Mouse (Mus musculus): ENCODE data around the gene Tmprss11g.

Gene Tmprss11g

GRCm38 (mm10) chr5:86518500-86518899, at the start of gene Tmprss11g:
Gene Tmprss11g, minus strand, starts transcription at chr5:86518600.
- no peak for DNase-seq (ENCODE audit: low spot score)

GRCm38 (mm10) chr5:86546693-86547092, 28.3 kb upstream of the Tmprss11g start:
- DNase-seq (ENCODE audit: low spot score): no peak

- DNase-seq (ENCODE audit: low spot score): no peak
Observed at GRCm38 (mm10) chr5:86540601-86541000, 22.2 kb upstream of the Tmprss11g start.

- DNase-seq (ENCODE audit: low spot score): no peak
Observed at GRCm38 (mm10) chr5:86528725-86529124, 10.3 kb upstream of the Tmprss11g start.

GRCm38 (mm10) chr5:86511538-86511937, 6.9 kb downstream of the Tmprss11g start:
- peak; percentile 4 for DNase-seq (ENCODE audit: low spot score)

GRCm38 (mm10) chr5:86493453-86493852, 24.9 kb downstream of the Tmprss11g start:
- no peak for DNase-seq (ENCODE audit: low spot score)

GRCm38 (mm10) chr5:86482562-86482961, 35.8 kb downstream of the Tmprss11g start:
- peak; percentile 11 for DNase-seq (ENCODE audit: low spot score)

GRCm38 (mm10) chr5:86482031-86482430, 36.4 kb downstream of the Tmprss11g start:
- DNase-seq (ENCODE audit: low spot score): no peak

- DNase-seq (ENCODE audit: low spot score): no peak
Observed at GRCm38 (mm10) chr5:86473859-86474258, 44.5 kb downstream of the Tmprss11g start.

GRCm38 (mm10) chr5:86468890-86469289, 49.5 kb downstream of the Tmprss11g start, which contains the start of gene Tmprss11a:
Gene Tmprss11a, minus strand, starts transcription at chr5:86468990.
- DNase-seq (ENCODE audit: low spot score): no peak

- no peak for DNase-seq (ENCODE audit: low spot score)
Observed at GRCm38 (mm10) chr5:86439306-86439705, 79.1 kb downstream of the Tmprss11g start.

GRCm38 (mm10) chr5:86438548-86438947, 79.9 kb downstream of the Tmprss11g start:
- DNase-seq (ENCODE audit: low spot score): no peak

Measured in embryo, embryonic 10.5 days (tissue).